Mouse (Mus musculus) stomach, postnatal 0 days (tissue): ENCODE measurements around the gene Upk3bl. TPM values are rescaled to one million over a fixed set of nuclear protein-coding genes. Genes with fewer than 3 reads are reported as not detected.

Source experiments
- ATAC-seq: fragments of 200-750 bp; cut with Nextera tagmentation; 2 replicates; pipeline ENCODE4 v1.8.0; 2017; ENCODE audit not compliant: low FRiP score, low TSS enrichment
- DNase-seq: peaks from one replicate; pipeline ENCODE4 v3.0.0-alpha.2; 2016; ENCODE audit warnings: low spot score
- H3K27ac ChIP-seq: fragments of 300-500 bp; sonication (generic); replicated peaks from 2 replicates; pipeline ENCODE4 v1.5.1; 2014; ENCODE audit warnings: mild to moderate bottlenecking, control low read depth
- H3K27me3 ChIP-seq: fragments of 300-500 bp; sonication (generic); 2 replicates; pipeline ENCODE4 v1.6.1; 2014; ENCODE audit warnings: low read length; ENCODE audit not compliant: control insufficient read depth, insufficient read depth
- H3K36me3 ChIP-seq: fragments of 300-500 bp; sonication (generic); 2 replicates; pipeline ENCODE4 v1.6.1; 2014; ENCODE audit warnings: low read length, mixed read lengths; ENCODE audit not compliant: control insufficient read depth, insufficient read depth
- H3K4me1 ChIP-seq: fragments of 300-500 bp; sonication (generic); replicated peaks from 2 replicates; pipeline ENCODE4 v1.6.1; 2014; ENCODE audit warnings: antibody characterized with exemption; ENCODE audit not compliant: control insufficient read depth, insufficient read depth
- H3K4me2 ChIP-seq: fragments of 300-500 bp; sonication (generic); replicated peaks from 2 replicates; pipeline ENCODE4 v1.6.1; 2014; ENCODE audit warnings: low read depth, mild to moderate bottlenecking, control low read depth, moderate library complexity
- H3K4me3 ChIP-seq: fragments of 300-500 bp; sonication (generic); 2 replicates; pipeline ENCODE4 v1.5.1; 2014; ENCODE audit warnings: low read depth, low read length, control low read depth
- H3K9ac ChIP-seq: fragments of 300-500 bp; sonication (generic); 2 replicates; pipeline ENCODE4 v1.6.1; 2014; ENCODE audit warnings: mild to moderate bottlenecking, low read length, control low read depth, mixed read lengths
- H3K9me3 ChIP-seq: fragments of 300-500 bp; sonication (generic); 2 replicates; pipeline ENCODE4 v1.6.1; 2016; ENCODE audit warnings: low read length; ENCODE audit not compliant: control insufficient read depth
- CTCF ChIP-seq: IDR thresholded peaks from 2 replicates; pipeline ENCODE4 v1.5.1; 2016; ENCODE audit warnings: antibody characterized with exemption, low read depth, mild to moderate bottlenecking, moderate library complexity
- EP300 ChIP-seq: optimal IDR thresholded peaks from 2 replicates; pipeline ENCODE3; 2016; ENCODE audit warnings: antibody characterized with exemption
- WGBS: fragments of 180-500 bp; shearing (Covaris S2); extraction: QIAGEN DNeasy Blood & Tissue Kit; methylation state at CpG from one replicate; pipeline ENCODE4 v1.1.7; 2014; 5-methylcytosine and 5-hydroxymethylcytosine counted together
- polyA plus RNA-seq: library from polyadenylated mRNA; unstranded; fragments of >200 nt; fragmentation: Nextera tagmentation; extraction: Ambion mirVana; gene quantifications from 2 replicates; pipeline ENCODE4 v1.2.1, GENCODE M21; 2015

Upk3bl gene
- polyA plus RNA-seq, 1 experiment from 2014 or later, result 27.4 TPM

DNA sequence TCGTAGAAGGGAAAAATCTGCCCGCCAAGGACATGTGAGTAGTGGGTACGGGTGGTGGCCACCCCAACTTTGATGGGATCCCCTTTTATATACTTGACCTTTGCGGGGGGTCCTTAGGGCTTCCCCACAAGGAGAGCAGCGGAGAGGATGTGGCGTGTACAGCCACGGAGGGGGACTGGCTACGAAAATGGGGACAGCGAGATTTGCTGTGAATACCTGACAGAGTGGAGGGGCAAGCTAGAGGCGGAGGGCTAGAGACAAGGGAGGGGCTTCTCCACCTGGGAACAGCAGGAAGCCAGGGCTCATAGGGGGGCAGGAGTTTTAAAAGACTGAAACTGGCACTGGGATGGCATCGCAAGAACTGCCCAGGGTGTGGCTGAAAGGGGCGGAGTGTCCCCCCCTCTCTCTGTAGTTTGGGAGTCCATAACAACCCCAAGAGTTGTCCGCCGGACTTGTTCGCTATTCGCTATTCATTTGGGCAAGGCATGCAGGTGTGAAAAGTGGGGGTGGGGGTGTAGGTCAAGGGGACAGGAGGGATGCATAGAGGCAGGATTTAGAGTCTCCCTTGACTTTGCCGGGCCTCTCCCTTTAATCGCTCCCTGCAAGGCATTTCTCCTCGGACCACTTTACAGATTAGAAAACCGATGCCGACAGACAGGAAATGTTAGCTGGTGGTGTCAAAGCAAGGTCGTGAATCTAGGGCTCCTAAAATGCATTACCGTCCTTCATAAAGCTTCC is 30.0 kb downstream of the Upk3bl start:
- no peaks in the 10 kb centered on the region for H3K27me3 ChIP-seq
- no peak overlapping the region for H3K27ac ChIP-seq
- peak overlapping the region; percentile 50 for H3K9ac ChIP-seq
- WGBS, result 3% methylated on average over 23 of the region's 23 CpGs
- peak overlapping the region; percentile 94 for H3K4me2 ChIP-seq
- H3K9me3 ChIP-seq, result no peaks in the 10 kb centered on the region
- 0 out of 2 replicates have a peak, but pooled peaks cover 2% of the 10 kb centered on the region for H3K4me1 ChIP-seq
- H3K36me3 ChIP-seq, result no peaks in the 10 kb centered on the region
- TF ChIP-seq CTCF (no peak; the same call in 1 of the 2 replicates), EP300 (no peak)
- 0 out of 2 replicates have a peak, but pooled peaks have one; percentile 3 for ATAC-seq
- DNase-seq, result no peak
- peak overlapping the region; percentile 58 for H3K4me3 ChIP-seq

DNA sequence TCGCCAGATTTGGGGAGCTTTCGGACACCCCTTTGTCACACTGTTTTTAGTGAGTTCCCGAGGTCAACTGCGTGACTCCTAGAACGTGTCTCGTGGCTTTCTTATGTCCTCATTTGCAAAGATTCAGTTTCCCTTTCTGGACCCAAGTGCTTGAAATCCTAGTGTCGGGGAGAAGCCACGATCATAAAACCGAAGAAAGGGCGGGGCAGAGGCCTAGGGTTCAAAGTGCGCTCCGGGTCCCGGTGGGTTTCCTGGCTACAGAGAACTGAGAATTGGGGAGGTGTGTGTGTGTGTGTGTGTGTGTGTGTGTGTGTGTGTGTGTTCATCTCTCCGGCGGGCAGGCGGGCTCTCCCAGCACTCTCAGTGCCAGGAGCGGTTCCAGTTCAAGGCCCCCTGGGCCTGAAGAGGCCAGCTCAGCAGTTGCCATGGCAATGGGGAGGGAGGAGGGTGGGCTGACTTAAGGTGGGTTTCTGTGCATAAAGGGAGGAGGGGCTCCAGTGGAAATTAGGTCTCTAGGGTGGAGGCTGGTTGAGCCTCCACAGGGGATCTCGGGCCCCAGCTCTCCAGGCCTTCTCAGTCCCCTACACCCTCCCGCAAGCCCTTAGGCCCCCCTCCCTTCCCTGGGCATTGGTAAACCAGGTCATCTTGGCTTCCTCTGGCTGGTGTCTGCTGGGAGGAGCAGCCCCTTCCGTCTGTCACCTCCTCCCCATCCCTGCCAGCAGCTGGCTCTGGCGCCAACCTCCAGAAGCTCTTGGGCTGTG is 30.8 kb downstream of the Upk3bl start:
- no peaks in the 10 kb centered on the region for H3K9me3 ChIP-seq
- no peaks in the 10 kb centered on the region for H3K27me3 ChIP-seq
- no peak overlapping the region for H3K27ac ChIP-seq
- no peak overlapping the region for H3K9ac ChIP-seq
- no peaks in the 10 kb centered on the region for H3K36me3 ChIP-seq
- TF ChIP-seq EP300, result no peak
- TF ChIP-seq CTCF, result no peak
- peak overlapping the region; percentile 94 for H3K4me2 ChIP-seq
- ATAC-seq, result no peak
- H3K4me1 ChIP-seq, result 0 out of 2 replicates have a peak, but pooled peaks cover 2% of the 10 kb centered on the region
- peak overlapping the region; percentile 58 for H3K4me3 ChIP-seq
- DNase-seq, result no peak
- 29% methylated on average over 21 of the region's 21 CpGs for WGBS

DNA sequence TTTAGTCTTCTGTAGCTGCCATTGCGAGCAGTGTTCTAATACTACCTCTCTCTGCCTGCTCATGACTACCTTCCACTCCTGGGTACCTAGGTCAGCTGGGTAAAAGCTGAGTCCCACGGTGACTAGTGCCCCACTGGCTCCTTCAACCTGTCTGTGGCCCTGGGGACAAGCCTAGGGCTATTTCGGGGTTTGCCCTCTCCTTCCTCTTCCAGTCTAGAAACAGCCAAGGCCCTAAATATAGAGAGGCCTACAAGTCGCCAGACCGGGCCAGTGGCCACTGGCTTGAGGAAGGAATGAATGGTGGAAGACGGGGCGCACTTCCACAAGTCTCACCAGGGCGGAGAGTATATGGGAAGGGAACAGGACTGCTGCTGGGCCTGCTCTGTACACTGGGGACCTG is 32.0 kb downstream of the Upk3bl start:
- 0 out of 2 replicates have a peak, but pooled peaks cover 2% of the 10 kb centered on the region for H3K4me1 ChIP-seq
- H3K9me3 ChIP-seq, result no peaks in the 10 kb centered on the region
- TF ChIP-seq CTCF, result no peak
- TF ChIP-seq EP300, result no peak
- H3K36me3 ChIP-seq, result no peaks in the 10 kb centered on the region
- H3K27me3 ChIP-seq, result no peaks in the 10 kb centered on the region
- H3K27ac ChIP-seq, result no peak overlapping the region
- H3K4me2 ChIP-seq, result no peak overlapping the region
- ATAC-seq, result no peak
- DNase-seq, result no peak
- 89% methylated on average over 8 of the region's 8 CpGs for WGBS
- no peak overlapping the region for H3K9ac ChIP-seq
- no peak overlapping the region for H3K4me3 ChIP-seq

DNA sequence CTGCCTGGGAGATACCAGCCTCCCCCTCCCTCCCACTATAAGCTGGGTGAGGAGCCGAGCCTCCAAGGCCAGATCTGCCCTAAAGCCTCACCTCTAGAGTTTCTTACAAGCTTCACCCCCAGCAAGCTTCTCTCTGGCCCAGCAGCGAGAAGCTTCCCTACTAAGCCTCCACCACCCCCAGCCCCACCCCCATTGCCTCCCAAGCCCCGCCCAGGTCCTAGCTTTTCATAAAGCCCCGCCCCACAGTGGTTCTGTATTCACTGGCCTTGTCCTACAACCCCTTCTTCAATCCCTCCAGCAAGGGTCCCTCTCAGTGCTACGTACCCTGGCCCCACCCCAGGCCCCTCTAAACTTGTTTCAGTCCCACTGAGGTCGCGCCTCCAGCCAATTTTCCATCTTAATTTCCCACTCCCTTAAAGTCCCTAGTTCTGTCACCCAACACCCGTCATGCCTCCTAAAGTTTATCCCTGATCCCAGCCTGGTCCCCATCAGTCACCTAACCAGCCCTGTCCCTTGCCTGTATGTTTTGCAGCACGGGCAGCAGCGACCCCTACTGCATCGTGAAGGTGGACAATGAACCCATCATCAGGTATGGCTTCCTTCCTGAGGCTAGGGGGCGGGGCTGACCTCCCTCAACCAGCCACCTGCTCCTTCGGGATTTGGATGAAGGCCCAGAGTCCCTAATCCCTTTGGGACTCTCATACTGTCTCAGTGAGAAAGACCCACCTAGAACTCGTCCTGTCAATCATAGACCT is 34.7 kb downstream of the Upk3bl start:
- TF ChIP-seq EP300 (no peak), CTCF (peak; percentile 61)
- no peaks in the 10 kb centered on the region for H3K9me3 ChIP-seq
- DNase-seq (no peak), ATAC-seq (no peak)
- no peak overlapping the region for H3K4me2 ChIP-seq
- no peak overlapping the region for H3K27ac ChIP-seq
- peak overlapping the region; percentile 23; the same call in 1 of the 2 replicates for H3K9ac ChIP-seq
- H3K4me3 ChIP-seq, result no peak overlapping the region
- H3K4me1 ChIP-seq, result 0 out of 2 replicates have a peak, but pooled peaks cover 1% of the 10 kb centered on the region
- H3K27me3 ChIP-seq, result no peaks in the 10 kb centered on the region
- no peaks in the 10 kb centered on the region for H3K36me3 ChIP-seq
- WGBS, result 20% methylated on average over 14 of the region's 14 CpGs

DNA sequence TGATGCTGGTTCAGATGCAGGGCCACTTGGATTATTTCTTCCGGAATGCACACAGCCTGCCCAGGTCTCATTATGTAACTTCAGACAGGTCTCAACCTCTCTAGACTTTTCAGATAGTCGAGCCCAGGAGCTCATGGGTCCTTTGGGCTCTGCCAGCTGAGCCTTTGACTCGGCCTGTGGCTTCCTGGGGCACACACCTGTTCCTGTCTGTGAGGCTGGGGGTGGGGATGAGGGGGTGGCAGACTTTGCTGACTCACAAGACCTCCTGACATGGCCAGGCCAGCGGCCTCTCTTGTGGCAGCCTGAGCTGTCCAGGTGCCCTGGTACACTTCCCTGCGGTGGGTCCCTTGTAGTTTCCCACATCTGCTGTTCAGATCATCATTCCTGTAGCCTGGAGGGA is 37.6 kb downstream of the Upk3bl start:
- no peak for DNase-seq
- Histone ChIP-seq H3K4me1 (no peaks in the 10 kb centered on the region), H3K9me3 (no peaks in the 10 kb centered on the region), H3K27me3 (no peaks in the 10 kb centered on the region), H3K4me2 (no peak overlapping the region), H3K9ac (no peak overlapping the region), H3K4me3 (no peak overlapping the region), H3K36me3 (no peaks in the 10 kb centered on the region), H3K27ac (no peak overlapping the region)
- no peak for ATAC-seq
- WGBS, result 64% methylated on average over 5 of the region's 5 CpGs
- TF ChIP-seq CTCF, result no peak
- no peak for TF ChIP-seq EP300
